Mouse (Mus musculus) retina, postnatal 1 day (tissue): ENCODE results near the gene Hgd.
A peak's percentile ranks its signal among the peaks of the same experiment; 100 is the strongest.

Source experiments
- DNase-seq: peaks from one replicate; pipeline ENCODE4 v3.0.0-alpha.2; 2012

Gene Hgd

GRCm38 (mm10) chr16:37676024-37676676 is 96.2 kb downstream of the Hgd start:
- DNase-seq: peak; percentile 54

DNA sequence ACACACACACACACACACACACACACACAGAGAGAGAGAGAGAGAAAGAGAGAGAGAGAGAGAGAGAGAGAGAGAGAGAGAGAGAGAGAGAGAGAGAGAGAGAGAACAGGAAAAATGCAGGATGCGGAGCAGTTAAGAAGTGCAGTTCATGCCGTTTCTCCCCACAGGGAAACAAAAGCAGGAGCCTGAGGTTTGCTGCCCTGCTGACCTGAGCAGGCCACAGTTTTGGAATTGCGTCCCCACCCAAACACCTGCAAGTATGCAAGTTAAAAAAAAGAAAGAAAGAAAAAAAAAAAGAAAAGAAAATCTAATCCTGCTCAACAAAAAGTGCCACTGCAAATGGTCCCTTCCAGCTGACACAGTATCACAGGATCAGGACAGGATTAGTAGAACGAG is 96.7 kb downstream of the Hgd start:
- no peak for DNase-seq

DNA sequence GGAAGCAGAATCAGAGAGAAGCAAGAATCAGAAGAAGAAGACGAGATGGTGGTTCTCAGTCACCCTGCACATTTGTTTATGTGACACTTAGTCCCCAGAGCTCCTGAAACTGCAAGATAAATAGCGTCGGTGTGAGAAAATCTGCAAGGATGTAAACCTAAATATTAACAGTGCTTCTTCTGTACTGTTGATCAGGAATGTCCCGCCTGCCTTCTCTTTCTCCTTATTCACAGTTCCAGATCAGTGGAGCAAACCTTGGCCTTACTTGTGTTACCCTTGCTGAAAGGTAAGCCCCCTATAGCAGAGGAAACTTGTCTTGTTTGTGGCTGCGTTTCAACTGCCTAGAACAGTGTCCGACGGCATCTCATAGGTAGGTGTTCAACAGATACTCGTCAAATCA is 97.6 kb downstream of the Hgd start:
- no peak for DNase-seq

DNA sequence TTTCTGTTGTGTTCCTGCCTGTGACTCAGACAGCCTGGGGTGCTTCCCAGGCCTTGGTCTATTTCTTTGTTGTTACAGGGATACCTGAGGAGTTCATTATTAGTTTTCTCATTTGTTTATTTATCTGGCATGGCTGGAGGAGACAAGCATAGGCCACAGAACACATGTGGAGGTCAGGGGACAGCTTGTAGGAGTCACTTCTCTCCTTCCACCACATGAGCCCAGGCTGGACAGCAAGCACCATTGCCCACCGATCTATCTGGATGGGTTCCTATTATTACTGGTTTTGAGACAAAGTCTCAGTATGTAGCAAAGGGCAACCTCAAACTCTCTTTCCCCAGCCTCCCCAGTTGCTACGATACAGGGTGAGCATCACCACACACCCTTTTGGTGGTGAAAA is 100.3 kb downstream of the Hgd start:
- DNase-seq: no peak

DNA sequence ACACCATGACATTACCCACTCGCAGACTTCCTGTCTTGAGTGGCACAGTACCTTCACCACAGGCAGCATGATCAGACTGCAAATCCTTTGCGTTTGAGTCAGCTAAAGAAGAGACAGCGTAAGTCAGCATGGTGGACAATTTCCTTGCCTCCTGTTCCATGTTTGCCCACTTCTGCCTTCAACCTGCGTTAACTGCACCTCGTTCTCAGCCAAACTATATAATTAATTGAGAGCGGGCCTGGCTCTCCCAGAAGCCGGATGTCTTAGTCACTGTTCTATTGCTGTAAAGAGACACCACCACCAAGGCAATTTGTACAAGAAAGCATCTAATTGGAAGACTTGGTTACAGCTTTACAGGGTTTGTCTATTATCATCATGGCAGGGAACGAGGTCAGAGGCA is 100.9 kb downstream of the Hgd start:
- no peak for DNase-seq
